11 mouse cellular contexts compared by ENCODE assay signal in genomic region chr9:121337938-121338289, GRCm38 (mm10). TPM values are rescaled to one million over a fixed set of nuclear protein-coding genes. Genes with fewer than 3 reads are reported as not detected.
A peak's percentile ranks its signal among the peaks of the same experiment; 100 is the strongest.
DNase-seq lines count a peak whose midpoint lies in the region; ATAC-seq lines count a peak whose summit lies in the region.
"Had no signal": no experiment of that assay in that cellular context is flagged by ENCODE, and none has a peak within 500 bp of the region (broad histone marks: within the 10 kb centered on the region; RNA-seq: fewer than 3 reads in every experiment).

No protein-coding gene starts in this region.

- no peak overlapping the region for H3K9ac ChIP-seq in heart, embryonic 15.5 days
- H3K9ac ChIP-seq in embryonic facial prominence, embryonic 12.5 days: no peak overlapping the region
- 0 out of 2 replicates have a peak overlapping the region, but pooled peaks have one; percentile 39 for H3K9ac ChIP-seq in hindbrain, embryonic 13.5 days
- no peak overlapping the region for H3K9ac ChIP-seq in midbrain, embryonic 14.5 days (replicated peaks; ENCODE audit: low read length)

- WGBS in heart, embryonic 15.5 days: 74% methylated on average over 3 of the region's 3 CpGs
- WGBS in embryonic facial prominence, embryonic 12.5 days: 68% methylated on average over 3 of the region's 3 CpGs
- WGBS in hindbrain, embryonic 13.5 days: 67% methylated on average over 3 of the region's 3 CpGs
- WGBS in midbrain, embryonic 14.5 days: 67% methylated on average over 3 of the region's 3 CpGs

- H3K4me1 ChIP-seq in heart, embryonic 15.5 days (replicated peaks): peaks cover 71% of the 10 kb centered on the region
- H3K4me1 ChIP-seq in embryonic facial prominence, embryonic 12.5 days: peaks cover 64% of the 10 kb centered on the region
- peaks cover 59% of the 10 kb centered on the region for H3K4me1 ChIP-seq in hindbrain, embryonic 13.5 days (replicated peaks)
- H3K4me1 ChIP-seq in midbrain, embryonic 14.5 days (ENCODE audit: control insufficient read depth, insufficient read depth, low read length): peaks cover 34% of the 10 kb centered on the region

- no peaks in the 10 kb centered on the region for H3K27me3 ChIP-seq in heart, embryonic 15.5 days
- no peaks in the 10 kb centered on the region for H3K27me3 ChIP-seq in embryonic facial prominence, embryonic 12.5 days
- no peaks in the 10 kb centered on the region for H3K27me3 ChIP-seq in hindbrain, embryonic 13.5 days
- no peaks in the 10 kb centered on the region for H3K27me3 ChIP-seq in midbrain, embryonic 14.5 days (ENCODE audit: control insufficient read depth, insufficient read depth, low read length)

- H3K4me2 ChIP-seq in heart, embryonic 15.5 days: peak overlapping the region; percentile 23
- no peak overlapping the region for H3K4me2 ChIP-seq in embryonic facial prominence, embryonic 12.5 days (replicated peaks)
- H3K4me2 ChIP-seq in hindbrain, embryonic 13.5 days: no peak overlapping the region
- H3K4me2 ChIP-seq in midbrain, embryonic 14.5 days (ENCODE audit: low read length): no peak overlapping the region

- intact Hi-C loops in heart, postnatal 14 days (cut with DNase I): loop anchor here (2.0 kb wide), 1 partner anchor 13 kb away; no protein-coding TSS in a partner anchor

- no peak overlapping the region for H3K4me3 ChIP-seq in heart, embryonic 15.5 days
- no peak overlapping the region for H3K4me3 ChIP-seq in embryonic facial prominence, embryonic 12.5 days
- no peak overlapping the region for H3K4me3 ChIP-seq in hindbrain, embryonic 13.5 days
- no peak overlapping the region for H3K4me3 ChIP-seq in midbrain, embryonic 14.5 days (replicated peaks; ENCODE audit: low read depth, low read length)

- no peaks in the 10 kb centered on the region for H3K9me3 ChIP-seq in heart, embryonic 15.5 days (replicated peaks)
- H3K9me3 ChIP-seq in embryonic facial prominence, embryonic 12.5 days: no peaks in the 10 kb centered on the region
- H3K9me3 ChIP-seq in hindbrain, embryonic 13.5 days: no peaks in the 10 kb centered on the region
- H3K9me3 ChIP-seq in midbrain, embryonic 14.5 days (ENCODE audit: control insufficient read depth, low read length): no peaks in the 10 kb centered on the region

- DNase-seq in heart, postnatal 14 days: no peak
- no peak for DNase-seq in midbrain, embryonic 14.5 days
- DNase-seq in kidney, postnatal 4 days: no peak
- no peak for DNase-seq in urinary bladder, postnatal 4 days (ENCODE audit: low spot score in 2 of 2)
- DNase-seq: cerebellum, adult 9-10 months had no signal

- no peaks in the 10 kb centered on the region for H3K36me3 ChIP-seq in heart, embryonic 15.5 days
- H3K36me3 ChIP-seq in embryonic facial prominence, embryonic 12.5 days: no peaks in the 10 kb centered on the region
- no peaks in the 10 kb centered on the region for H3K36me3 ChIP-seq in hindbrain, embryonic 13.5 days
- no peaks in the 10 kb centered on the region for H3K36me3 ChIP-seq in midbrain, embryonic 14.5 days (ENCODE audit: control insufficient read depth, insufficient read depth, low read length)

- peak overlapping the region; percentile 79 for H3K27ac ChIP-seq in heart, embryonic 15.5 days
- peak overlapping the region; percentile 77 for H3K27ac ChIP-seq in embryonic facial prominence, embryonic 12.5 days
- peak overlapping the region; percentile 79 for H3K27ac ChIP-seq in hindbrain, embryonic 13.5 days
- peak overlapping the region; percentile 60 for H3K27ac ChIP-seq in midbrain, embryonic 14.5 days (replicated peaks; ENCODE audit: low read depth, low read length)

- no peak for ATAC-seq in heart, embryonic 15.5 days (replicated peaks; ENCODE audit: insufficient number of reproducible peaks, insufficient read depth, low FRiP score, low read depth)
- ATAC-seq in embryonic facial prominence, embryonic 12.5 days (ENCODE audit: insufficient number of reproducible peaks, insufficient read depth, low FRiP score, low TSS enrichment): no peak
- no peak for ATAC-seq in hindbrain, embryonic 13.5 days (ENCODE audit: low FRiP score)
- ATAC-seq in midbrain, embryonic 14.5 days (ENCODE audit: low FRiP score, low TSS enrichment): no peak
- no peak for ATAC-seq in megakaryocyte-erythroid progenitor cell, adult 5-6 weeks (replicated peaks; ENCODE audit: low FRiP score, low TSS enrichment, poor library complexity, severe bottlenecking)
- ATAC-seq: activated CD4-positive, CD25-positive, alpha-beta regulatory T cell, adult 4 months; CD4-positive, CD25-positive, alpha-beta regulatory T cell, adult 4 months had no signal

RNA-seq across cellular contexts. Expression of gene Trak1, which starts 40.6 kb away (rescaled TPM):
- 37.0 and 46.4 TPM in 2 replicates for polyA plus RNA-seq in heart, embryonic 15.5 days (2015; fragmentation: Nextera tagmentation; extraction: Ambion mirVana)
- 100 to 1,000 TPM; 323 to 335 TPM for total RNA-seq in heart, postnatal 14 days (2021)
- polyA plus RNA-seq in embryonic facial prominence, embryonic 12.5 days (2016; fragmentation: Nextera tagmentation; extraction: Ambion mirVana): 20.0 and 20.7 TPM in 2 replicates
- polyA plus RNA-seq in hindbrain, embryonic 13.5 days (2015; fragmentation: Nextera tagmentation; extraction: Ambion mirVana): 43.0 and 46.2 TPM in 2 replicates
- 47.0 and 53.6 TPM in 2 replicates for polyA plus RNA-seq in midbrain, embryonic 14.5 days (2014; fragmentation: Nextera tagmentation; extraction: Ambion mirVana)
- total RNA-seq in megakaryocyte-erythroid progenitor cell, adult 5-6 weeks (2014; fragmentation: Nextera tagmentation): 45.6 and 50.2 TPM in 2 replicates
- total RNA-seq in megakaryocyte-erythroid progenitor cell, adult 5-6 weeks (2017): 14.2 and 23.2 TPM in 2 replicates
